Mouse (Mus musculus): ENCODE data around the gene Net1. TPM values are rescaled to one million over a fixed set of nuclear protein-coding genes. Genes with fewer than 3 reads are reported as not detected.

The Net1 gene
- polyA plus RNA-seq (2015; fragmentation: Nextera tagmentation; extraction: Ambion mirVana), result 12.7 and 13.0 TPM in 2 replicates

DNA sequence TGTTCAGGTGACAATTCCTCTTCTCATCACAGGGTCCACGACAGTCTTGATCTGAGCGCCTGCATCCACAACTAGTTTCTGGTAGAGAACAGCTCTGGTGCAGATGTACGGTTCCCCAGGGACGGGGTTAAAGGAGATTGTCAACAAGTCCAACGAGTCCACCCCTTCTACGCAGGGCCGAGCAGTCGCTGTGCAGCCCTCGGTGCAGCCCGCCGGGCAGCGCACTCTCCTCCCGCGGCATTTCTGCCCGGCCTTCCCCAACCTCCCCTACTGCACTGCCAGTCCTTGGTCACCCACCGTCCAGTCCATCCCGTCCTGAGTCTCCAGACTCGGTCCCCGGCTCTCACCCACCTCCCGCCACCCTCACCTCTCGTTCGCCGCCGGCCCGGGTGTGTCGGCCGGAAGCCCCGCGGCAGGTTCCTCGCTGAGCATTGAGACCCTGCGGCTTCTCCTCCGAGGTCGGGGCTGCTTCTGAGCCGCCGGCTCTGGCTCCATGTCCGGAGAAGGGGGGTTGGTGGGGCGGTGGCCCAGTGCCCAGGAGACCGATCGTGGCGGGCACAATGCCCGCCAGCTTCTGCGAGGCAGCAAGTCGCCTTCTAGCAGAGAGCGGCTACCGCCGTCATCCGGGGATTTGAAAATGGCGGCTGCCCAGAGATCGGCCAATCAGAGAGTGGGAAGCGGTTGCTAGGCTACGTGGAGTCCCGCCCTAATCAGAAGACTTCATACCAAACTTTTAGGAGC, at the start of gene Net1, which contains the start of gene Tubal3:
Net1 (minus strand) TSS at position 650 of the 741 bp plus-strand sequence.
Tubal3 (plus strand) TSS at position 704 of the 741 bp plus-strand sequence.
- Histone ChIP-seq H3K4me3 (peak within 1 kb of the TSS; percentile 64), H3K27me3 (no peaks in the 10 kb centered on the region), H3K9me3 (no peaks in the 10 kb centered on the region), H3K4me2 (peak within 1 kb of the TSS; percentile 75), H3K9ac (peak within 1 kb of the TSS; percentile 57), H3K27ac (replicated peaks) (0 out of 2 replicates have a peak within 1 kb of the TSS, but pooled peaks have one; percentile 5), H3K4me1 (replicated peaks) (peaks cover 9% of the 10 kb centered on the region; the same call in 1 of the 2 replicates), H3K36me3 (no peaks in the 10 kb centered on the region)
- ATAC-seq (ENCODE audit: low FRiP score, low read depth), result peak; percentile 99
- WGBS, result under 1% methylated on average over 52 of the region's 52 CpGs

DNA sequence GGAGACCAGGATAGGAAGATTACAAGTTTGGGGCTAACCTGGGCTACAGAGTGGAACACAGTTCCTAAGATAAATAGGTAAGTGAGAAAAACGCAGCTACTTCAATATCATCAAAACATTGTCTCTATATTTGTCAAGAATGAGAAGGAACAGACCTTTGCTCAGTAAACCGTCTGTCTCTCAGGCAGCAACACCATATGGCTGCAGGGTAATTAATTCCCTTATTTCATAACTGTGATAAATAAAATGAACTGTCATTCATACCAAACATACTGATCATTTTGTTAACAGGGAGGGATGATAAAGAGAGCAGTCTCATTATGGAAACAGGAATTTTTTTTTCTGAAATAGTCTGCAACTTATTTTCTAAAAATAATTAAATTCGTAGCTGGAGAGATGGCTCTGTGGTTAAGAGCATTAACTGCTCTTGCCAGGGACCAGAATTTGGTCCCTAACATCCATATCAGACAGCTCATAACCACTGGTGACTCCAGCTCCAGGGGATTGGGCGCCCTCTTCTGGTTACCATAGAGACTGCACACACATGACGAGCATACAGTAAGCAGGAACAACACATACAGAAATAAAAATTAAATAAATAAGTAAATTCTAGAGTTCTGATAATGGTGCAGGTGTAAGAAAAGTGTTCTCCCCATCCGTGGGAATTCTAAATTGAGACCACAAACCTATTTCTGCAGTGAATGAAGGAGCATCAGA, 33.3 kb upstream of the Net1 start:
- no peak overlapping the region for H3K27ac ChIP-seq (replicated peaks)
- no peaks in the 10 kb centered on the region for H3K4me1 ChIP-seq (replicated peaks)
- H3K9ac ChIP-seq, result no peak overlapping the region
- H3K27me3 ChIP-seq, result no peaks in the 10 kb centered on the region
- H3K36me3 ChIP-seq, result no peaks in the 10 kb centered on the region
- ATAC-seq (ENCODE audit: low FRiP score, low read depth), result no peak
- H3K9me3 ChIP-seq, result no peaks in the 10 kb centered on the region
- 78% methylated on average over 6 of the region's 6 CpGs for WGBS
- H3K4me3 ChIP-seq, result no peak overlapping the region
- H3K4me2 ChIP-seq, result no peak overlapping the region

- no peak for ATAC-seq (ENCODE audit: low FRiP score, low read depth)
- H3K4me2 ChIP-seq, result no peak overlapping the region
- no peaks in the 10 kb centered on the region for H3K36me3 ChIP-seq
- WGBS, result 93% methylated on average over 4 of the region's 4 CpGs
- no peaks in the 10 kb centered on the region for H3K27me3 ChIP-seq
- H3K9ac ChIP-seq, result no peak overlapping the region
- no peaks in the 10 kb centered on the region for H3K9me3 ChIP-seq
- H3K27ac ChIP-seq (replicated peaks), result no peak overlapping the region
- H3K4me3 ChIP-seq, result no peak overlapping the region
- H3K4me1 ChIP-seq (replicated peaks), result no peaks in the 10 kb centered on the region
Observed at GRCm38 (mm10) chr13:3949477-3949876, 31.5 kb upstream of the Net1 start.

- Histone ChIP-seq H3K4me2 (no peak overlapping the region), H3K4me3 (no peak overlapping the region), H3K9me3 (no peaks in the 10 kb centered on the region), H3K36me3 (no peaks in the 10 kb centered on the region), H3K9ac (no peak overlapping the region), H3K27ac (replicated peaks) (no peak overlapping the region), H3K4me1 (replicated peaks) (no peaks in the 10 kb centered on the region), H3K27me3 (no peaks in the 10 kb centered on the region)
- no peak for ATAC-seq (ENCODE audit: low FRiP score, low read depth)
- WGBS, result 87% methylated on average over 4 of the region's 4 CpGs
Observed at GRCm38 (mm10) chr13:3947267-3947666, 29.2 kb upstream of the Net1 start.

DNA sequence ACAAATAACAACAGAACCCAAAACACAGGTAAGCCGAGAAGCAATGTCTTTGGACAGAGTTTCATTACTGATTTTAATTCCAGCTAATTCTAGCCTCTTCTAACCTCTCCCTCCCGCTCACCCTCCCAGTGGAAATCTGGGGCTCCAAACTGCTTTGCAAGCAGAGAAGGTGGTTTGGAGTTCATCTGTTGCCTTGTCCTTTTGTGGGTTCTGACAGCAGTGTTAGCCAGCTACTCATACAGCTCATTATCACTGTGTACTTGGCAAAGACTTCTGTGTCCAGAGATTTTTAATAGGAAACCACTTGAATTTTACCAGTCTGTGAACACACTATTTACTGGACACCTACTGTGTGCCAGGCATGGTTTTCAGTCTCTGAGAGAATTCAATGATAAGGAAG, 27.2 kb upstream of the Net1 start, which contains the start of gene Ucn3:
Ucn3 (minus strand) TSS at position 101 of the 400 bp plus-strand sequence.
- H3K4me2 ChIP-seq, result no peak within 1 kb of the TSS
- no peak within 1 kb of the TSS for H3K9ac ChIP-seq
- WGBS, result 73% methylated on average over 2 of the region's 2 CpGs
- no peak for ATAC-seq (ENCODE audit: low FRiP score, low read depth)
- H3K36me3 ChIP-seq, result no peaks in the 10 kb centered on the region
- H3K27me3 ChIP-seq, result no peaks in the 10 kb centered on the region
- no peak within 1 kb of the TSS for H3K27ac ChIP-seq (replicated peaks)
- H3K9me3 ChIP-seq, result no peaks in the 10 kb centered on the region
- H3K4me1 ChIP-seq (replicated peaks), result no peaks in the 10 kb centered on the region
- no peak within 1 kb of the TSS for H3K4me3 ChIP-seq

GRCm38 (mm10) chr13:3944699-3945098, 26.7 kb upstream of the Net1 start:
- no peaks in the 10 kb centered on the region for H3K4me1 ChIP-seq (replicated peaks)
- H3K9me3 ChIP-seq, result no peaks in the 10 kb centered on the region
- H3K27ac ChIP-seq (replicated peaks), result no peak overlapping the region
- H3K4me3 ChIP-seq, result no peak overlapping the region
- WGBS, result 81% methylated on average over 7 of the region's 7 CpGs
- H3K9ac ChIP-seq, result no peak overlapping the region
- no peak overlapping the region for H3K4me2 ChIP-seq
- H3K27me3 ChIP-seq, result no peaks in the 10 kb centered on the region
- ATAC-seq (ENCODE audit: low FRiP score, low read depth), result no peak
- H3K36me3 ChIP-seq, result no peaks in the 10 kb centered on the region

GRCm38 (mm10) chr13:3926046-3926445, 8.0 kb upstream of the Net1 start:
- ATAC-seq (ENCODE audit: low FRiP score, low read depth), result no peak
- H3K36me3 ChIP-seq, result no peaks in the 10 kb centered on the region
- no peak overlapping the region for H3K4me2 ChIP-seq
- no peak overlapping the region for H3K27ac ChIP-seq (replicated peaks)
- no peaks in the 10 kb centered on the region for H3K4me1 ChIP-seq (replicated peaks)
- no peak overlapping the region for H3K4me3 ChIP-seq
- 95% methylated on average over 6 of the region's 6 CpGs for WGBS
- H3K9me3 ChIP-seq, result no peaks in the 10 kb centered on the region
- H3K27me3 ChIP-seq, result no peaks in the 10 kb centered on the region
- no peak overlapping the region for H3K9ac ChIP-seq

GRCm38 (mm10) chr13:3925632-3926031, 7.6 kb upstream of the Net1 start:
- ATAC-seq (ENCODE audit: low FRiP score, low read depth), result no peak
- WGBS, result 89% methylated on average over 6 of the region's 6 CpGs

GRCm38 (mm10) chr13:3924483-3924882, 6.5 kb upstream of the Net1 start:
- Histone ChIP-seq H3K9me3 (no peaks in the 10 kb centered on the region), H3K4me3 (no peak overlapping the region), H3K4me1 (replicated peaks) (no peaks in the 10 kb centered on the region), H3K36me3 (no peaks in the 10 kb centered on the region), H3K27me3 (no peaks in the 10 kb centered on the region), H3K4me2 (no peak overlapping the region), H3K9ac (no peak overlapping the region), H3K27ac (replicated peaks) (no peak overlapping the region)
- WGBS, result 94% methylated on average over 5 of the region's 5 CpGs
- ATAC-seq (ENCODE audit: low FRiP score, low read depth), result no peak

More at GRCm38 (mm10) chr13:3925632-3926031, 7.6 kb upstream of the Net1 start:
- no peak overlapping the region for H3K9ac ChIP-seq
- H3K4me3 ChIP-seq, result no peak overlapping the region
- H3K9me3 ChIP-seq, result no peaks in the 10 kb centered on the region
- H3K4me1 ChIP-seq (replicated peaks), result no peaks in the 10 kb centered on the region
- H3K27me3 ChIP-seq, result no peaks in the 10 kb centered on the region
- H3K4me2 ChIP-seq, result no peak overlapping the region
- H3K36me3 ChIP-seq, result no peaks in the 10 kb centered on the region
- H3K27ac ChIP-seq (replicated peaks), result no peak overlapping the region

GRCm38 (mm10) chr13:3913504-3913903, 4.5 kb downstream of the Net1 start:
- ATAC-seq (ENCODE audit: low FRiP score, low read depth), result no peak
- Histone ChIP-seq H3K27ac (replicated peaks) (no peak overlapping the region), H3K27me3 (no peaks in the 10 kb centered on the region), H3K4me3 (no peak overlapping the region), H3K36me3 (no peaks in the 10 kb centered on the region), H3K4me1 (replicated peaks) (peaks cover 9% of the 10 kb centered on the region; the same call in 1 of the 2 replicates), H3K4me2 (no peak overlapping the region), H3K9me3 (no peaks in the 10 kb centered on the region), H3K9ac (no peak overlapping the region)
- WGBS, result 87% methylated on average over 4 of the region's 4 CpGs

- no peak for ATAC-seq (ENCODE audit: low FRiP score, low read depth)
- H3K4me1 ChIP-seq (replicated peaks), result no peaks in the 10 kb centered on the region
- H3K9me3 ChIP-seq, result no peaks in the 10 kb centered on the region
- H3K4me2 ChIP-seq, result no peak overlapping the region
- H3K36me3 ChIP-seq, result no peaks in the 10 kb centered on the region
- no peak overlapping the region for H3K4me3 ChIP-seq
- no peaks in the 10 kb centered on the region for H3K27me3 ChIP-seq
- H3K27ac ChIP-seq (replicated peaks), result no peak overlapping the region
- no peak overlapping the region for H3K9ac ChIP-seq
- 78% methylated on average over 5 of the region's 5 CpGs for WGBS
Observed at GRCm38 (mm10) chr13:3910356-3910755, 7.7 kb downstream of the Net1 start.

- Histone ChIP-seq H3K9ac (no peak overlapping the region), H3K4me3 (no peak overlapping the region), H3K4me2 (no peak overlapping the region), H3K36me3 (no peaks in the 10 kb centered on the region), H3K27me3 (no peaks in the 10 kb centered on the region), H3K27ac (replicated peaks) (no peak overlapping the region), H3K9me3 (no peaks in the 10 kb centered on the region), H3K4me1 (replicated peaks) (no peaks in the 10 kb centered on the region)
- no peak for ATAC-seq (ENCODE audit: low FRiP score, low read depth)
- 92% methylated on average over 4 of the region's 4 CpGs for WGBS
Observed at GRCm38 (mm10) chr13:3908262-3908661, 9.8 kb downstream of the Net1 start.
